11 mouse cellular contexts compared by ENCODE assay signal in the genomic region with DNA sequence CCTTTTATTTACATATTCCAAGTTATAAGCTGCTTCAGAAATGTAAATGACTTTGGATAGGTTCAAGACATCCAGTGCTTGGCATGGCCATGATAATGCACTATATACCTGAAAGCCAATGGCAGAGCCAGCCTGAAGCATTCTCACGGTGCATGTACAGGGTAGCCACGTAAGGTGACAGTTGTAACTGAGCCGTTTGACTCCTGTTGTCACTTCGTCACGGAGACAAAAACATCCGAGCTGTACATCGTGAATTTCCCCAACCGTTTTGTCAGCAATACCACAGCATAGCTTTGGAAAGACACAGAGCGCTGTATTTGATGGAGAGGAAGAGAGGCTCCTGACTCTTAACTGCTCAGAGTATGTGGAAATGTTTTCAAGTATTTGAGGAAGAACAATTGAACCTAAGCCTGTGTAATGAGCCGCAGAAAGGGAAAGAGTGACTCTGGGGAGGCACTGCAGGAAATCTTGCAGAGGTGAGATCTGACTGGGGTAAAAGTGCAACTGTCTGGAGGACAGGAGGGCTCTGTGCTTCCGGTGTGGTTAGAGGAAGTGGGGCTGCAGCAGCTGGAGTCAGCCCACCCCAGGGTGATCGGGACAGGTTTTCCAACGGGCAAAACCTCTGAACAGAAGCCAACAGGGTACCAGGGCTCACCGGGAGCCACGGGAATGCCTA. TPM values are rescaled to one million over a fixed set of nuclear protein-coding genes. Genes with fewer than 3 reads are reported as not detected.
DNase-seq lines count a peak whose midpoint lies in the region; ATAC-seq and TF ChIP-seq lines count a peak whose summit lies in the region.
"Had no signal": no experiment of that assay in that cellular context is flagged by ENCODE, and none has a peak within 500 bp of the region (broad histone marks: within the 10 kb centered on the region; RNA-seq: fewer than 3 reads in every experiment).

No protein-coding gene starts in this region.

- no peak for ATAC-seq in stomach, embryonic 16.5 days (ENCODE audit: insufficient read depth, low FRiP score)

- H3K9ac ChIP-seq in CH12.LX (ENCODE audit: insufficient read depth, low read depth), result no peak overlapping the region
- no peak overlapping the region for H3K9ac ChIP-seq in stomach, embryonic 16.5 days (ENCODE audit: low read length)
- H3K9ac ChIP-seq: hindbrain, embryonic 14.5 days had no signal

- intact Hi-C loops in left cerebral cortex, postnatal 4 days (cut with DNase I), result no loop called here

- 54% methylated on average over 15 of the region's 15 CpGs for WGBS in stomach, embryonic 16.5 days

- in situ Hi-C loops in CH12.LX (cut with MboI; ENCODE audit: low pct_ligation_motif_present, low pct_unique_long_range_greater_than_20kb, low sequenced_read_pairs), result no loop called here

- peaks cover 16 to 34% of the 10 kb centered on the region in 2 experiments for H3K4me1 ChIP-seq in CH12.LX (ENCODE audit: control insufficient read depth in 1 of 2, insufficient read depth in 2 of 2)
- H3K4me1 ChIP-seq in stomach, embryonic 16.5 days (ENCODE audit: control insufficient read depth, insufficient read depth, low read length), result no peaks in the 10 kb centered on the region

- TF ChIP-seq CTCF in CH12.LX (conservative IDR thresholded peaks at IDR 0.05 in 1 of 2, IDR thresholded peaks at IDR 0.05 in 1 of 2; ENCODE audit: low read depth in 2 of 2, low read length in 2 of 2), result no peak

- no peak for TF ChIP-seq POLR2A in CH12.LX (IDR thresholded peaks at IDR 0.05; ENCODE audit: low read depth, low read length)

- no peak overlapping the region for H3K27ac ChIP-seq in CH12.LX (ENCODE audit: insufficient read depth, low read depth)
- no peak overlapping the region for H3K27ac ChIP-seq in stomach, embryonic 16.5 days (ENCODE audit: low read length)
- H3K27ac ChIP-seq: hindbrain, embryonic 14.5 days had no signal

- TF ChIP-seq RAD21 in CH12.LX (IDR thresholded peaks at IDR 0.05; ENCODE audit: low read depth, low read length), result no peak

- H3K4me2 ChIP-seq in CH12.LX (ENCODE audit: insufficient read depth, low read depth, poor library complexity, severe bottlenecking), result peak overlapping the region; percentile 74
- 0 out of 2 replicates have a peak overlapping the region, but pooled peaks have one; percentile 2 for H3K4me2 ChIP-seq in stomach, embryonic 16.5 days (ENCODE audit: low read depth, low read length)
- H3K4me2 ChIP-seq: hindbrain, embryonic 14.5 days had no signal

- DNase-seq in heart, adult 11 months, result peak; percentile 83
- DNase-seq in heart, adult 18-20 months, result no peak
- DNase-seq in CH12.LX (ENCODE audit: extremely low read depth), result peak; percentile 40
- peak; percentile 6 for DNase-seq in lung, postnatal 36 days
- no peak for DNase-seq in left cerebral cortex, postnatal 4 days
- no peak for DNase-seq in cerebellum, adult 9-11 months
- DNase-seq in Muller cell, postnatal 12 days (ENCODE audit: inconsistent ontology term), result no peak
- DNase-seq: embryo, embryonic 11 days had no signal

- H3K27me3 ChIP-seq in CH12.LX (replicated peaks), result no peaks in the 10 kb centered on the region
- H3K27me3 ChIP-seq in stomach, embryonic 16.5 days (ENCODE audit: control insufficient read depth, insufficient read depth, low read length), result no peaks in the 10 kb centered on the region

- H3K9me3 ChIP-seq in CH12.LX (replicated peaks; ENCODE audit: low read length), result peaks cover 2% of the 10 kb centered on the region
- no peaks in the 10 kb centered on the region for H3K9me3 ChIP-seq in stomach, embryonic 16.5 days (replicated peaks; ENCODE audit: control insufficient read depth, low read length)

- dilution Hi-C loops in CH12.LX (cut with MboI; ENCODE audit: extremely low pct_ligation_motif_present, extremely low pct_unique_long_range_greater_than_20kb, low sequenced_read_pairs), result no loop called here

- no peak overlapping the region for H3K4me3 ChIP-seq in CH12.LX (replicated peaks in 1 of 3; ENCODE audit: low read depth in 2 of 3, low read length in 2 of 3, poor library complexity in 1 of 3)
- no peak overlapping the region for H3K4me3 ChIP-seq in stomach, embryonic 16.5 days (replicated peaks; ENCODE audit: low read length)

- TF ChIP-seq EP300 in CH12.LX (IDR thresholded peaks at IDR 0.05; ENCODE audit: low read length), result no peak

- no peaks in the 10 kb centered on the region for H3K79me2 ChIP-seq in CH12.LX (replicated peaks; ENCODE audit: control insufficient read depth, extremely low read depth, insufficient read depth, poor library complexity, severe bottlenecking)

- H3K36me3 ChIP-seq in CH12.LX (replicated peaks in 1 of 2; ENCODE audit: control insufficient read depth in 1 of 2, insufficient read depth in 1 of 2, low read length in 1 of 2), result no peaks in the 10 kb centered on the region
- no peaks in the 10 kb centered on the region for H3K36me3 ChIP-seq in stomach, embryonic 16.5 days (ENCODE audit: control insufficient read depth, insufficient read depth, low read length)

TF ChIP-seq in CH12.LX, 34 proteins besides CTCF, POLR2A, EP300 and RAD21:
- TF ChIP-seq ETS1 (conservative IDR thresholded peaks at IDR 0.05; ENCODE audit: low read depth, low read length), result no peak
- TF ChIP-seq ELF1 (IDR thresholded peaks at IDR 0.05; ENCODE audit: low read depth, low read length), result no peak
- TF ChIP-seq CHD2 (IDR thresholded peaks at IDR 0.05; ENCODE audit: low read length), result no peak

RNA-seq across cellular contexts. Expression of gene Egr2, which starts 31.8 kb away (rescaled TPM):
- total RNA-seq in heart, adult 18-20 months (2021), result under 1 TPM; 0.75 to 0.92 TPM
- total RNA-seq in CH12.LX (2012; rRNA removed) (1.0 and 1.3 TPM in 2 replicates), CH12.LX (2014; rRNA removed) (4.7 and 5.7 TPM in 2 replicates)
- polyA plus RNA-seq in CH12.LX (2012; ENCODE audit: insufficient read length, low read depth), result 3.1 and 4.6 TPM in 2 replicates
- 0.32 and 0.34 TPM in 2 replicates for polyA plus RNA-seq in stomach, embryonic 16.5 days (2015; fragmentation: Nextera tagmentation; extraction: Ambion mirVana)
- total RNA-seq in left cerebral cortex, postnatal 4 days (2021), result 1 to 10 TPM; 2.4 to 4.1 TPM
- polyA plus RNA-seq: forebrain, embryonic 11.5 days had no signal

RNA-seq across cellular contexts. Expression of gene Ado, which starts 45.3 kb away (rescaled TPM):
- total RNA-seq in heart, adult 18-20 months (2021), result 10 to 100 TPM; 16.0 to 18.3 TPM
- 14.6 and 14.8 TPM in 2 replicates for total RNA-seq in CH12.LX (2012; rRNA removed)
- 11.2 and 12.3 TPM in 2 replicates for total RNA-seq in CH12.LX (2014; rRNA removed)
- 9.1 and 10.3 TPM in 2 replicates for polyA plus RNA-seq in CH12.LX (2012; ENCODE audit: insufficient read length, low read depth)
- 50.6 and 51.9 TPM in 2 replicates for polyA plus RNA-seq in stomach, embryonic 16.5 days (2015; fragmentation: Nextera tagmentation; extraction: Ambion mirVana)
- total RNA-seq in left cerebral cortex, postnatal 4 days (2021), result 10 to 100 TPM; 44.5 to 48.3 TPM

Comparison
In these comparisons a context has a peak if more than half of its experiments do, and no peak if none do; other contexts are left out.
1. DNase-seq: peak in heart, adult 11 months (single experiment), CH12.LX (single experiment) and lung, postnatal 36 days (single experiment); none in heart, adult 18-20 months (0 of 2), left cerebral cortex, postnatal 4 days (single experiment), cerebellum, adult 9-11 months (single experiment) and Muller cell, postnatal 12 days (single experiment).